Mouse (Mus musculus) frontal cortex, postnatal 10 days (tissue): ENCODE data around the gene Pirb.
A peak's percentile ranks its signal among the peaks of the same experiment; 100 is the strongest.

Source experiments
- DNase-seq, 2 experiments: peaks; one replicate each; pipeline ENCODE4 v3.0.0; 2022; ENCODE audit warnings: low spot score in 2 of 2, mixed read lengths in 1 of 2

The Pirb gene

GRCm38 (mm10) chr7:3692382-3692986, 27.7 kb downstream of the Pirb start, which contains the start of gene Tsen34:
Tsen34 (plus strand) TSS chr7:3692863.
- no peak for DNase-seq

GRCm38 (mm10) chr7:3691919-3692318, 28.3 kb downstream of the Pirb start:
- no peak for DNase-seq

- DNase-seq = no peak
These were observed 34.6 kb downstream of the Pirb start for GRCm38 (mm10) chr7:3685400-3686187.

- DNase-seq = no peak
These were observed 35.5 kb downstream of the Pirb start for GRCm38 (mm10) chr7:3684698-3685097.

GRCm38 (mm10) chr7:3683908-3684550, 36.2 kb downstream of the Pirb start:
- no peak for DNase-seq

- no peak for DNase-seq
These were observed 42.8 kb downstream of the Pirb start, which contains the start of gene Tmc4 for GRCm38 (mm10) chr7:3677342-3677741. Tmc4 (minus strand) TSS chr7:3677553.

GRCm38 (mm10) chr7:3676371-3676770, 43.8 kb downstream of the Pirb start:
- no peak for DNase-seq

- DNase-seq = no peak
These were observed 45.0 kb downstream of the Pirb start for GRCm38 (mm10) chr7:3675228-3675548.

GRCm38 (mm10) chr7:3674507-3675227, 45.5 kb downstream of the Pirb start:
- DNase-seq = peak in 1 of 2 experiments; percentile 79

- no peak for DNase-seq
These were observed 53.2 kb downstream of the Pirb start for GRCm38 (mm10) chr7:3666921-3667391.

GRCm38 (mm10) chr7:3665215-3666114, 54.7 kb downstream of the Pirb start, which contains the start of gene Leng1:
Leng1 (minus strand) TSS chr7:3665840.
- DNase-seq = peak; percentile 95 to 97

GRCm38 (mm10) chr7:3664524-3665214, 55.5 kb downstream of the Pirb start:
- DNase-seq = no peak
